Mouse (Mus musculus): Measurements from ENCODE around the gene Lcn9. TPM values are rescaled to one million over a fixed set of nuclear protein-coding genes. Genes with fewer than 3 reads are reported as not detected.
"Not testable (repeated sequence)": the region's sequence is repeated elsewhere in the genome, so short reads cannot be mapped to it uniquely, and the experiment has no call there.

Lcn9 gene
- polyA plus RNA-seq, 1 experiment from 2014 or later, result not detected

DNA sequence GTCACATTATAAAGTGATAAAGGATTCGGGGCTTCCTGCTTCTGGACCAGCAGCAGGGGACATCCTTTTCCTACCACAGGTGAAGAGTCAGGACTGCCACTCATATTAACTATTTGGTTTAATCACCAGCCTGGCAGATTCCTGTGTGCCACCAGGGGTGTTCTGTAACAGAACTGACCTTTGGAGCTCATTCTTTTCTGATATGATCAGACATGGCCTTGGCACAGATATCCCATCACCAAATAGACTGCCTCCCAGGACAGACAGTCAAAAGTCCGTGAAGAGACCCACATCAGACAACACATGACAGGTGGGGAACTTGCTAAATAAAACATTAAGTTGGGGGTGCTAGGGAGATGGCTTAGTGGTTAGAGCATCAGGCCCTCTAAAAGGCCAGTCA lies 11.2 kb upstream of the Lcn9 start:
- no peak for ATAC-seq (ENCODE audit: insufficient number of reproducible peaks, insufficient read depth, low FRiP score, low TSS enrichment, low read depth)
- no peak overlapping the region for H3K4me3 ChIP-seq (replicated peaks)
- no peaks in the 10 kb centered on the region for H3K36me3 ChIP-seq
- no peaks in the 10 kb centered on the region for H3K9me3 ChIP-seq
- H3K27me3 ChIP-seq, result no peaks in the 10 kb centered on the region
- no peak overlapping the region for H3K9ac ChIP-seq (replicated peaks)
- no peak overlapping the region for H3K4me2 ChIP-seq
- no peak overlapping the region for H3K27ac ChIP-seq
- H3K4me1 ChIP-seq (replicated peaks), result no peaks in the 10 kb centered on the region
- WGBS, result 67% methylated on average over 2 of the region's 2 CpGs

DNA sequence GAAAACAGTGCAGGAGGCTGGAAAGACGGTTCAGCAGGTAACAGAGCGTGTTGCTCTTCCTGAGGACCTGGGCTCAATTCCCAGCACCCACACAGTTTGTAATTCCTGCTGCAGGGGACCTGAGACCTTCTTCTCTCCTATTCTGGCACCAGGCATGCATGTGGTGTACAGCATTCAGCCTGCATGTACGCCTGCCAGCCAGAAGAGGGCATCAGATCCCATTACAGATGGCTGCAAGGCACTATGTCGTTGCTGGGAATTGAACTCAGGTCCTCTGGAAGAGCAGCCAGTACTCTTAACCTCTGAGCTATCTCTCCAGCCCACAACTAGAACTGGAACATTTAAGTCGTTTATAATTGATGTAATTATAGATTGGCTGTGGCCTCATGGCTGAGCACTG lies 9.6 kb upstream of the Lcn9 start:
- H3K4me2 ChIP-seq, result no peak overlapping the region
- H3K9ac ChIP-seq (replicated peaks), result no peak overlapping the region
- H3K9me3 ChIP-seq, result no peaks in the 10 kb centered on the region
- no peaks in the 10 kb centered on the region for H3K36me3 ChIP-seq
- 81% methylated on average over 5 of the region's 5 CpGs for WGBS
- no peaks in the 10 kb centered on the region for H3K27me3 ChIP-seq
- no peak overlapping the region for H3K27ac ChIP-seq
- ATAC-seq (ENCODE audit: insufficient number of reproducible peaks, insufficient read depth, low FRiP score, low TSS enrichment, low read depth), result no peak
- no peaks in the 10 kb centered on the region for H3K4me1 ChIP-seq (replicated peaks)
- H3K4me3 ChIP-seq (replicated peaks), result no peak overlapping the region

DNA sequence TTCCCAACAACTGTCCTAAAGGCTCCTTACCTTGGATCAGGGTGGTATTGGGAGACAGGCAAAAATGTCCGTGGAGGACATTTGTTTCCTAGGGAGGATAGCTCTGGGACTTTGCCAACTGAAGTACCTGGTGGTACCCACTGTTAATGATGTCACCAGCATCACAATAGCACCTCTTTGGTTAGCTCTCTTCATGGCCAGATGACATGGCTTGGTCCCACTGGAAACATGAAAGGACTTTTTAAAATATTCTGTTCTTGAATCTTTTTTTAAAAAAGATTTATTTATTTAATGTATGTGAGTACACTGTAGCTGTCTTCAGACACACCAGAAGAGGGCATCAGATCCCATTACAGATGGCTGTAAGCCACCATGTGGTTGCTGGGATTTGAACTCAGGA lies 7.2 kb upstream of the Lcn9 start, which contains the start of gene Glt6d1:
Gene Glt6d1, minus strand, starts transcription at position 101 of the 400 bp plus-strand sequence.
- not testable (repeated sequence) for ATAC-seq (ENCODE audit: insufficient number of reproducible peaks, insufficient read depth, low FRiP score, low TSS enrichment, low read depth); H3K27ac ChIP-seq; H3K9me3 ChIP-seq; H3K36me3 ChIP-seq; H3K4me2 ChIP-seq; H3K4me1 ChIP-seq (replicated peaks); H3K4me3 ChIP-seq (replicated peaks); H3K9ac ChIP-seq (replicated peaks); H3K27me3 ChIP-seq
- WGBS, result 76% methylated on average over 1 of the region's 1 CpGs

DNA sequence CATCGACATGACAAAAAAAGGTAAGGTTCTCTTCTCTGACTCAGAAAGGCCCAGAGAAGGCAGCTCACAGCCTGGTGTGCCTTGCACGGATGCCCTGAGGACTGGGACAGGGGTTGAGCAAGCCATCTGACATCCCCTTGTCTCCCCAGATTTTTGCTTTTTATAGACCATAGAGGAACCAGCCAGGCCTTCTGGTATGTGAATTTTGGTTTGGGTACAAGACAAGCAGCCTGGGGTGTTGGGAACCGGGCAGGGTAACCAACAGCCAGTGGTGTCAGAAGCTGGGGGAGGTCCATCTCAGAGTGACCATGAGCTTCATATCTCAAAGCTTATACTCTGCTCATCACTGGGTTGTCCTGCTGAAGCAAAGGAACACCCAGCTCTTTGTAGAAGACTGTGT lies 1.8 kb downstream of the Lcn9 start:
- H3K4me1 ChIP-seq (replicated peaks), result no peaks in the 10 kb centered on the region
- no peak overlapping the region for H3K4me3 ChIP-seq (replicated peaks)
- 88% methylated on average over 3 of the region's 3 CpGs for WGBS
- ATAC-seq (ENCODE audit: insufficient number of reproducible peaks, insufficient read depth, low FRiP score, low TSS enrichment, low read depth), result no peak
- H3K36me3 ChIP-seq, result no peaks in the 10 kb centered on the region
- H3K9ac ChIP-seq (replicated peaks), result no peak overlapping the region
- H3K4me2 ChIP-seq, result no peak overlapping the region
- H3K27ac ChIP-seq, result no peak overlapping the region
- no peaks in the 10 kb centered on the region for H3K27me3 ChIP-seq
- H3K9me3 ChIP-seq, result no peaks in the 10 kb centered on the region

DNA sequence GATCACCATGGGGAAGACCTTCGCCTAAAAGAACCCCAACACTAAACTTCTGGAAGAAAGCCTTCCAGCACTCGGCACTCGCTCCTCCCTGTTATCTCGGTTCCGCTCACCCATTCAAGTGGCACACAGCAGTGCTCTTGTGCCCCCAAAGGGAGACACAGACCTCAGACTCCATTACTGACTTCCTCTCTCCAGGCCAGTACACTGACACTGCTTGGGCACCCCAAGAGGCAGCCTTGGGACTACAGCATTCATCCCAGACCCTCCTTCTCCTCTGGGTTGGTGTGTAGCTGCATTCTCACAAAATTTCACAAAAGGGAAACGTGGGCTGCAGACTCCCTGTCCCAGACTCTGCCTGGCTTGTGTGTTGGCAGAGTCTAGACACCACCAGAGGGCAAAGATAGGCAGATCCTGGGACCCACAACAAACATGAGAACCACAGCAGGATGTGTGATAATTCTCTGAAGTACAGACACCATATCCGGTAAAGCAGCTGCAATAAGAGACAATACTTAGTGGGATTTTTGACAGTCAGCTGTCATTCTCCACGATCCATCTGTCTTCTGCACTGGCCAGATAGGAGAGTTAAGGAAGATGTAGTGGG lies 5.5 kb downstream of the Lcn9 start:
- H3K9me3 ChIP-seq, result no peaks in the 10 kb centered on the region
- no peak for ATAC-seq (ENCODE audit: insufficient number of reproducible peaks, insufficient read depth, low FRiP score, low TSS enrichment, low read depth)
- no peak overlapping the region for H3K4me2 ChIP-seq
- H3K27me3 ChIP-seq, result 0 out of 2 replicates have a peak, but pooled peaks cover 3% of the 10 kb centered on the region
- no peak overlapping the region for H3K4me3 ChIP-seq (replicated peaks)
- no peaks in the 10 kb centered on the region for H3K36me3 ChIP-seq
- 77% methylated on average over 8 of the region's 8 CpGs for WGBS
- no peak overlapping the region for H3K9ac ChIP-seq (replicated peaks)
- no peaks in the 10 kb centered on the region for H3K4me1 ChIP-seq (replicated peaks)
- no peak overlapping the region for H3K27ac ChIP-seq

DNA sequence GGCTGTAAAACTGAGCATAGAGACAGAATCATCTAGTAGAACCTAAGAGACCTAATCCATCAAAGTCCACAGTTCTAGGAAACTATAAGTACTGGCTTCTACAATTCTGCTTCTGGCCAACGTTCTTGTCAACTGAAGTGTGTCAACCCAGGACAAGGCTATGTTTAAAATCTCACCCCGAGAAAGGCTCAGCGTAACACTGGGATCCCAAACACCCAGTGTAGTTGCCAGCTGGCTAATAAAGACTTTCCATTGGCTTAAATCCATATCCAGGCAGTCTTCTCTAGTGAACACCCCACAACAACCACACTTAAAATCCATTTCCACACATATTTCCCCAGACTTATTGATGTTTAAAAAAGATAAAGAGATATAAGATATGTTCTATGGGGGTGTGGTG lies 7.8 kb downstream of the Lcn9 start:
- no peak overlapping the region for H3K27ac ChIP-seq
- no peaks in the 10 kb centered on the region for H3K4me1 ChIP-seq (replicated peaks)
- no peak overlapping the region for H3K4me3 ChIP-seq (replicated peaks)
- no peaks in the 10 kb centered on the region for H3K9me3 ChIP-seq
- no peak for ATAC-seq (ENCODE audit: insufficient number of reproducible peaks, insufficient read depth, low FRiP score, low TSS enrichment, low read depth)
- H3K36me3 ChIP-seq, result no peaks in the 10 kb centered on the region
- no peak overlapping the region for H3K9ac ChIP-seq (replicated peaks)
- H3K4me2 ChIP-seq, result no peak overlapping the region
- H3K27me3 ChIP-seq, result 0 out of 2 replicates have a peak, but pooled peaks cover 4% of the 10 kb centered on the region
- 84% methylated on average over 3 of the region's 3 CpGs for WGBS

DNA sequence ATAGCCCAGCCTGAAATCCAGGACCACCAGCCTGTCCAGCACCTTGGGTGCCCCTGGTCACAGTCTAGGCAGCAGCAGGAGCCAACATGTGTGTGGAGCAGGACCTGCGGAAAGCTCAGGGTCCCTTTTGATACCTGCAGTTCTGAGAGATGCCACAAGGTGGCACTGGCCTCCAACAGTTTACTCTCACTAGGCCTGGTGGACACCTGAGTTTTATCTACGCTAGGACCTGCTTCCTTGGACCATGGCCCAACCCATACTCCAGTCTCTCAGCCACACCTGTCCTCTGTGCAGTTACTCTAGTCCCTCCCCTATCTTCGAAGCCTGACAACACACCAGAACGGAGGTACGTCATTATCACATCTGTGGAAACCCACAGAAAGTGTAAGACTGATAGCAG lies 13.3 kb downstream of the Lcn9 start:
- Histone ChIP-seq H3K27me3 (0 out of 2 replicates have a peak, but pooled peaks cover 4% of the 10 kb centered on the region), H3K9ac (replicated peaks) (no peak overlapping the region), H3K4me2 (no peak overlapping the region), H3K36me3 (no peaks in the 10 kb centered on the region), H3K4me3 (replicated peaks) (no peak overlapping the region), H3K27ac (no peak overlapping the region), H3K4me1 (replicated peaks) (no peaks in the 10 kb centered on the region), H3K9me3 (no peaks in the 10 kb centered on the region)
- ATAC-seq (ENCODE audit: insufficient number of reproducible peaks, insufficient read depth, low FRiP score, low TSS enrichment, low read depth), result peak; percentile 86
- WGBS, result 45% methylated on average over 5 of the region's 5 CpGs

DNA sequence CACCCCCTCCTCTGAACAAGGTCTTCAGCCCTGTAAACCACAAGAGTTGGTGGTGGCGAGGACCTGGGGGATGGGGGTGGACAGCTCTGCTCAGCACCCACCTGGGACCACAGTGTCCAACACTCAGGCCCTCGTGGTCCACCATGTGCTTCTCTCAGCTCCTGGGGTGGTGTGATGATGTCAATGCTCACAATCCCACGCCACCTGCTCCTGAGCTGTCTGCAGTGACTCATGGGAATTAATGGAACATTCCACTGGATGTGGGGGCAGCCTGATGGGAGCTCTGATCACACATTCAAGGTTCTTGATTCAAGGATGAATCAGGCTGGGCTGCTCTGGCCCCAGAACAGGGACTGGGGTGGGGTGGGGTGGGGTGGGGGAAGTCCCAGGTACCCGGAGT lies 19.2 kb downstream of the Lcn9 start:
- Histone ChIP-seq H3K27me3 (no peaks in the 10 kb centered on the region), H3K9ac (replicated peaks) (no peak overlapping the region), H3K4me2 (no peak overlapping the region), H3K4me3 (replicated peaks) (no peak overlapping the region), H3K9me3 (no peaks in the 10 kb centered on the region), H3K4me1 (replicated peaks) (0 out of 2 replicates have a peak, but pooled peaks cover 12% of the 10 kb centered on the region), H3K36me3 (no peaks in the 10 kb centered on the region), H3K27ac (no peak overlapping the region)
- ATAC-seq (ENCODE audit: insufficient number of reproducible peaks, insufficient read depth, low FRiP score, low TSS enrichment, low read depth), result no peak
- 68% methylated on average over 4 of the region's 4 CpGs for WGBS

DNA sequence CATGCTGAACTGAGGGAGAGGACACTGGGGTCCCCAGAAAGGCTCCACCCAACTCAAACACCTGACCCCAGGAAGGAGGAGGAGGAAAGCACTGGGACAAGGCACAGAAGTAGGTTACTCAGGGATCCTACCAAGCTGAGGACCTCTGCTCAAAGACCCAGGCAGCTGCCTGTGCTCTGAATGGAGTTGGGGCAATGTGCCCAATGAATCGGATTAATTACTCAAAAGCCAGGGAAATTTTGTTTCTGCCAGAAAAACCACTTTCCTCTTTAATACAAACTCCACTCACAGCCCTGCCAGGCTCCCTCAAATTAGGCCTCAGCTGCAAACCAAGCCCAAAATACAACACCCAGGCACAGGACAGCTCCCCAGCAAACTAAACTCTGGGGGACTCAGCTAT lies 19.8 kb downstream of the Lcn9 start:
- ATAC-seq (ENCODE audit: insufficient number of reproducible peaks, insufficient read depth, low FRiP score, low TSS enrichment, low read depth), result no peak
- 0 out of 2 replicates have a peak, but pooled peaks cover 13% of the 10 kb centered on the region for H3K4me1 ChIP-seq (replicated peaks)
- H3K4me3 ChIP-seq (replicated peaks), result no peak overlapping the region
- WGBS, result 70% methylated on average over 1 of the region's 1 CpGs
- no peaks in the 10 kb centered on the region for H3K36me3 ChIP-seq
- H3K27ac ChIP-seq, result no peak overlapping the region
- H3K27me3 ChIP-seq, result no peaks in the 10 kb centered on the region
- no peaks in the 10 kb centered on the region for H3K9me3 ChIP-seq
- H3K4me2 ChIP-seq, result no peak overlapping the region
- H3K9ac ChIP-seq (replicated peaks), result no peak overlapping the region

DNA sequence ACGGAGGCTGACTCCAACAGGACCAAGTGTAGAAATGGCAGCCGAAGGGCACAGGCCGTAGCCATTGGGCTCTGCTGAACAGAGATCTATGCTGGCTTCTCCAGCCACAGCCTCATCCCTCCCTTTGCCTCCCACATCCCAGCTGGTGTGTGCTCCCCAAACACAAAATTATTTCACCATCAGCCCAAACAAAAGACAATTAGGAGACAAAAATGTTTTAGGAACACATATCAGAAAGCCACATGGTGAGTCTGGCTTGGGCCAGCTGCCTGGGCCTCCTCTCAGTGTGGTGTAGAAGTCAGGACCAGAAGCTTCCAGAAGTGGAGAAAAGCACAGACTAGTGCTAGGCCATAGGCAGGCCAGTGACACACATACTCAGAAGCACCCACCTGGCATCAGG lies 21.1 kb downstream of the Lcn9 start:
- Histone ChIP-seq H3K4me1 (replicated peaks) (0 out of 2 replicates have a peak, but pooled peaks cover 13% of the 10 kb centered on the region), H3K27ac (no peak overlapping the region), H3K4me3 (replicated peaks) (no peak overlapping the region), H3K9me3 (no peaks in the 10 kb centered on the region), H3K27me3 (no peaks in the 10 kb centered on the region), H3K9ac (replicated peaks) (peak overlapping the region; percentile 8; the same call in 1 of the 2 replicates), H3K36me3 (no peaks in the 10 kb centered on the region), H3K4me2 (no peak overlapping the region)
- 86% methylated on average over 3 of the region's 3 CpGs for WGBS
- no peak for ATAC-seq (ENCODE audit: insufficient number of reproducible peaks, insufficient read depth, low FRiP score, low TSS enrichment, low read depth)

DNA sequence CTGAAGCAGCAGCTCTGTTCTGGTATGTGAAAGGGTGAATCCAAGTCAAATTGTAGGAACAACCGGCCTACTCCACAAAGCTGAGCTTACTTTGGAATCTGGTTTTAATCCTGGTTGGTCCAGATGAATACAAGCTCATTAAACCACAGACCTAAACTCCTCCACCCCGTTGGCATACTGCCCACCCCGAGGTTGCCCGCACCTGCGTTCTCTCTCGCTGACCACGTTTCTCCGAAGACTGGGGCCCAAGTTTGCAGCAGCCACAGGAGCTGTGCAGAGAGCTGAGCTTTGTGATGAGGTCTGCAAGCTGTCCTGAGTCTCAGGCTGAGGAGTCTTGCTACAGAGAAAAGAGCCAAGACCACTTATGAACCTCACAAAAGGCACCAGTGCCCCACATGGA lies 23.6 kb downstream of the Lcn9 start:
- no peak overlapping the region for H3K4me2 ChIP-seq
- 0 out of 2 replicates have a peak, but pooled peaks cover 13% of the 10 kb centered on the region for H3K4me1 ChIP-seq (replicated peaks)
- H3K27ac ChIP-seq, result no peak overlapping the region
- H3K9ac ChIP-seq (replicated peaks), result no peak overlapping the region
- H3K4me3 ChIP-seq (replicated peaks), result no peak overlapping the region
- H3K27me3 ChIP-seq, result no peaks in the 10 kb centered on the region
- no peak for ATAC-seq (ENCODE audit: insufficient number of reproducible peaks, insufficient read depth, low FRiP score, low TSS enrichment, low read depth)
- WGBS, result 69% methylated on average over 8 of the region's 8 CpGs
- H3K36me3 ChIP-seq, result no peaks in the 10 kb centered on the region
- H3K9me3 ChIP-seq, result no peaks in the 10 kb centered on the region

DNA sequence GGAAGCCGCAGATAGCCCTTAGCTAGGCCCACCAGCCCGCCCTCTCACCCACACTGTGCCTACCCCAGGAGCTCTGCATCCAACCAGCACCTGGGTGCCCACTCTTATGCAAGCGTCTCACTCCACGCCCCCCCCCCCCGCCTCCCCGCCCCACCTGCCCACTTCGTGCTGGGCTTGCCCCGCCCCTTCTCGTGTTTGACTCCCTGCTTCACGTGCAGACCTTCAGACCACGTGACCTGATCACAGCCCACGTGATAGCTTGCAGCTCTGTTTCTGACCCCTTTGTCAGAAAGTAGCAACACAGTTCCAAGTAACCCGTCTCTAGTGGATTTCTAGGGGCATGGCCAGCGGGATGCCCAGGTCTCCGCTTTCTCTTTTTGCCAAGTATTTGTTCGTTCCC lies 24.3 kb downstream of the Lcn9 start, which contains the start of gene Sohlh1:
Gene Sohlh1, minus strand, starts transcription at position 23 of the 400 bp plus-strand sequence.
- WGBS, result 82% methylated on average over 16 of the region's 16 CpGs
- H3K9me3 ChIP-seq, result no peaks in the 10 kb centered on the region
- no peak within 1 kb of the TSS for H3K4me3 ChIP-seq (replicated peaks)
- no peaks in the 10 kb centered on the region for H3K27me3 ChIP-seq
- no peak within 1 kb of the TSS for H3K9ac ChIP-seq (replicated peaks)
- no peak within 1 kb of the TSS for H3K27ac ChIP-seq
- ATAC-seq (ENCODE audit: insufficient number of reproducible peaks, insufficient read depth, low FRiP score, low TSS enrichment, low read depth), result no peak
- H3K4me2 ChIP-seq, result no peak within 1 kb of the TSS
- 0 out of 2 replicates have a peak, but pooled peaks cover 13% of the 10 kb centered on the region for H3K4me1 ChIP-seq (replicated peaks)
- no peaks in the 10 kb centered on the region for H3K36me3 ChIP-seq

Data from limb, embryonic 12.5 days (tissue).